Mouse (Mus musculus) intestine, embryonic 16.5 days (tissue): ENCODE measurements around the gene Btbd19. TPM values are rescaled to one million over a fixed set of nuclear protein-coding genes. Genes with fewer than 3 reads are reported as not detected.

ENCODE experiments used
- ATAC-seq: fragments of 200-750 bp; cut with Nextera tagmentation; 2 replicates; pipeline ENCODE4 v1.8.0; 2017; ENCODE audit warnings: moderate TSS enrichment, moderate library complexity
- H3K27ac ChIP-seq: fragments of 300-500 bp; sonication (generic); 2 replicates; pipeline ENCODE4 v1.5.1; 2014; ENCODE audit warnings: mild to moderate bottlenecking, low read length
- H3K27me3 ChIP-seq: fragments of 300-500 bp; sonication (generic); replicated peaks from 2 replicates; pipeline ENCODE4 v1.6.1; 2014; ENCODE audit warnings: low read length, control low read depth, mixed read lengths; ENCODE audit not compliant: control insufficient read depth, insufficient read depth
- H3K36me3 ChIP-seq: fragments of 300-500 bp; sonication (generic); 2 replicates; pipeline ENCODE4 v1.6.1; 2014; ENCODE audit warnings: low read length, control low read depth; ENCODE audit not compliant: control insufficient read depth, insufficient read depth
- H3K4me1 ChIP-seq: fragments of 300-500 bp; sonication (generic); 2 replicates; pipeline ENCODE4 v1.6.1; 2014; ENCODE audit warnings: low read length, control low read depth, mixed read lengths; ENCODE audit not compliant: control insufficient read depth, insufficient read depth
- H3K4me2 ChIP-seq: fragments of 300-500 bp; sonication (generic); 2 replicates; pipeline ENCODE4 v1.6.1; 2014; ENCODE audit warnings: low read depth, low read length, control low read depth
- H3K4me3 ChIP-seq: fragments of 300-500 bp; sonication (generic); 2 replicates; pipeline ENCODE4 v1.5.1; 2014; ENCODE audit warnings: mild to moderate bottlenecking, low read length
- H3K9ac ChIP-seq: fragments of 300-500 bp; sonication (generic); 2 replicates; pipeline ENCODE4 v1.6.1; 2014; ENCODE audit warnings: low read depth, low read length
- H3K9me3 ChIP-seq: fragments of 300-500 bp; sonication (generic); 2 replicates; pipeline ENCODE4 v1.6.1; 2016; ENCODE audit warnings: low read length, control low read depth; ENCODE audit not compliant: control insufficient read depth
- WGBS: fragments of 180-500 bp; shearing (Covaris S2); extraction: QIAGEN DNeasy Blood & Tissue Kit; methylation state at CpG from one replicate; pipeline ENCODE4 v1.1.7; 2014; 5-methylcytosine and 5-hydroxymethylcytosine counted together
- polyA plus RNA-seq: library from polyadenylated mRNA; unstranded; fragments of >200 nt; fragmentation: Nextera tagmentation; extraction: Ambion mirVana; gene quantifications from 2 replicates; pipeline ENCODE4 v1.2.1, GENCODE M21; 2015

Gene Btbd19
- polyA plus RNA-seq, 1 experiment from 2014 or later: 4.8 TPM

GRCm38 (mm10) chr4:117150212-117150733 lies 24.7 kb upstream of the Btbd19 start:
- Histone ChIP-seq H3K4me2 (no peak overlapping the region), H3K9ac (no peak overlapping the region), H3K9me3 (no peaks in the 10 kb centered on the region), H3K4me3 (no peak overlapping the region), H3K27ac (0 out of 2 replicates have a peak overlapping the region, but pooled peaks have one; percentile 9), H3K4me1 (peaks cover 22% of the 10 kb centered on the region), H3K36me3 (peaks cover 34% of the 10 kb centered on the region), H3K27me3 (no peaks in the 10 kb centered on the region)
- no peak for ATAC-seq
- 90% methylated on average over 6 of the region's 6 CpGs for WGBS

- no peaks in the 10 kb centered on the region for H3K27me3 ChIP-seq
- WGBS: 76% methylated on average over 6 of the region's 6 CpGs
- H3K27ac ChIP-seq: no peak overlapping the region; the same call in 1 of the 2 replicates
- H3K4me2 ChIP-seq: no peak overlapping the region
- no peak overlapping the region for H3K4me3 ChIP-seq
- H3K4me1 ChIP-seq: peaks cover 21% of the 10 kb centered on the region
- ATAC-seq: no peak
- no peak overlapping the region for H3K9ac ChIP-seq
- peaks cover 34% of the 10 kb centered on the region for H3K36me3 ChIP-seq
- no peaks in the 10 kb centered on the region for H3K9me3 ChIP-seq
These were observed 24.0 kb upstream of the Btbd19 start for GRCm38 (mm10) chr4:117149291-117150211.

GRCm38 (mm10) chr4:117148815-117149214 lies 23.3 kb upstream of the Btbd19 start:
- Histone ChIP-seq H3K36me3 (peaks cover 31% of the 10 kb centered on the region), H3K9me3 (no peaks in the 10 kb centered on the region), H3K4me3 (no peak overlapping the region), H3K27me3 (no peaks in the 10 kb centered on the region), H3K9ac (no peak overlapping the region), H3K4me1 (peaks cover 14% of the 10 kb centered on the region), H3K27ac (no peak overlapping the region), H3K4me2 (no peak overlapping the region)
- no peak for ATAC-seq
- 70% methylated on average over 24 of the region's 24 CpGs for WGBS

- no peak for ATAC-seq
- no peaks in the 10 kb centered on the region for H3K27me3 ChIP-seq
- peaks cover 26% of the 10 kb centered on the region for H3K36me3 ChIP-seq
- no peak overlapping the region for H3K9ac ChIP-seq
- no peak overlapping the region for H3K4me2 ChIP-seq
- H3K27ac ChIP-seq: no peak overlapping the region
- peaks cover 8% of the 10 kb centered on the region for H3K4me1 ChIP-seq
- WGBS: 72% methylated on average over 18 of the region's 18 CpGs
- no peaks in the 10 kb centered on the region for H3K9me3 ChIP-seq
- no peak overlapping the region for H3K4me3 ChIP-seq
These were observed 22.7 kb upstream of the Btbd19 start for GRCm38 (mm10) chr4:117148047-117148713.

- ATAC-seq: no peak
- H3K9ac ChIP-seq: no peak overlapping the region
- no peak overlapping the region for H3K4me3 ChIP-seq
- H3K4me1 ChIP-seq: no peaks in the 10 kb centered on the region
- no peaks in the 10 kb centered on the region for H3K9me3 ChIP-seq
- 34% methylated on average over 15 of the region's 15 CpGs for WGBS
- peaks cover 13% of the 10 kb centered on the region for H3K36me3 ChIP-seq
- no peaks in the 10 kb centered on the region for H3K27me3 ChIP-seq
- H3K27ac ChIP-seq: no peak overlapping the region
- no peak overlapping the region for H3K4me2 ChIP-seq
These were observed 20.7 kb upstream of the Btbd19 start for GRCm38 (mm10) chr4:117146176-117146575.

- Histone ChIP-seq H3K9ac (no peak overlapping the region), H3K27me3 (no peaks in the 10 kb centered on the region), H3K4me2 (no peak overlapping the region), H3K4me3 (no peak overlapping the region), H3K4me1 (no peaks in the 10 kb centered on the region), H3K9me3 (no peaks in the 10 kb centered on the region), H3K27ac (no peak overlapping the region), H3K36me3 (peaks cover 4% of the 10 kb centered on the region)
- no peak for ATAC-seq
- WGBS: 93% methylated on average over 13 of the region's 13 CpGs
These were observed 19.7 kb upstream of the Btbd19 start for GRCm38 (mm10) chr4:117145248-117145647.

- WGBS: 39% methylated on average over 7 of the region's 7 CpGs
- no peak overlapping the region for H3K4me3 ChIP-seq
These were observed 17.5 kb upstream of the Btbd19 start for GRCm38 (mm10) chr4:117143023-117143422.

GRCm38 (mm10) chr4:117140613-117141012 lies 15.1 kb upstream of the Btbd19 start:
- H3K27me3 ChIP-seq: no peaks in the 10 kb centered on the region
- H3K36me3 ChIP-seq: no peaks in the 10 kb centered on the region
- no peaks in the 10 kb centered on the region for H3K9me3 ChIP-seq
- WGBS: 40% methylated on average over 4 of the region's 4 CpGs
- peaks cover 1% of the 10 kb centered on the region; the same call in 1 of the 2 replicates for H3K4me1 ChIP-seq
- H3K9ac ChIP-seq: no peak overlapping the region
- H3K27ac ChIP-seq: no peak overlapping the region
- ATAC-seq: no peak
- no peak overlapping the region for H3K4me3 ChIP-seq
- no peak overlapping the region for H3K4me2 ChIP-seq

More at GRCm38 (mm10) chr4:117143023-117143422, 17.5 kb upstream of the Btbd19 start:
- H3K9me3 ChIP-seq: no peaks in the 10 kb centered on the region
- H3K4me1 ChIP-seq: no peaks in the 10 kb centered on the region
- ATAC-seq: no peak
- no peak overlapping the region for H3K27ac ChIP-seq
- H3K27me3 ChIP-seq: no peaks in the 10 kb centered on the region
- H3K9ac ChIP-seq: no peak overlapping the region
- no peaks in the 10 kb centered on the region for H3K36me3 ChIP-seq
- H3K4me2 ChIP-seq: no peak overlapping the region

- no peaks in the 10 kb centered on the region for H3K9me3 ChIP-seq
- no peak for ATAC-seq
- 3% methylated on average over 2 of the region's 2 CpGs for WGBS
- no peak overlapping the region for H3K4me3 ChIP-seq
- H3K27me3 ChIP-seq: no peaks in the 10 kb centered on the region
- no peak overlapping the region for H3K9ac ChIP-seq
- H3K4me2 ChIP-seq: no peak overlapping the region
- peaks cover 9% of the 10 kb centered on the region for H3K4me1 ChIP-seq
- H3K36me3 ChIP-seq: no peaks in the 10 kb centered on the region
- no peak overlapping the region for H3K27ac ChIP-seq
These were observed 13.7 kb upstream of the Btbd19 start for GRCm38 (mm10) chr4:117139217-117139612.
